Mouse (Mus musculus) forebrain, embryonic 16.5 days (tissue): ENCODE measurements around the gene Nav3. TPM values are rescaled to one million over a fixed set of nuclear protein-coding genes. Genes with fewer than 3 reads are reported as not detected.

Source experiments
- ATAC-seq: fragments of 200-750 bp; cut with Nextera tagmentation; 2 replicates; pipeline ENCODE4 v1.8.0; 2017; ENCODE audit warnings: mild to moderate bottlenecking, moderate library complexity
- H3K27ac ChIP-seq: fragments of 300-500 bp; sonication (generic); 2 replicates; pipeline ENCODE4 v1.5.1; 2014; ENCODE audit warnings: low read length, control low read depth
- H3K27me3 ChIP-seq: fragments of 300-500 bp; sonication (generic); replicated peaks from 2 replicates; pipeline ENCODE4 v1.6.1; 2014; ENCODE audit warnings: low read length; ENCODE audit not compliant: control insufficient read depth, insufficient read depth
- H3K36me3 ChIP-seq: fragments of 300-500 bp; sonication (generic); 2 replicates; pipeline ENCODE4 v1.6.1; 2014; ENCODE audit not compliant: control insufficient read depth, insufficient read depth
- H3K4me1 ChIP-seq: fragments of 300-500 bp; sonication (generic); replicated peaks from 2 replicates; pipeline ENCODE4 v1.6.1; 2014; ENCODE audit warnings: low read length; ENCODE audit not compliant: control insufficient read depth, insufficient read depth
- H3K4me2 ChIP-seq: fragments of 300-500 bp; sonication (generic); 2 replicates; pipeline ENCODE4 v1.6.1; 2014; ENCODE audit warnings: mild to moderate bottlenecking, low read length, control low read depth
- H3K4me3 ChIP-seq: fragments of 300-500 bp; sonication (generic); replicated peaks from 2 replicates; pipeline ENCODE4 v1.5.1; 2014; ENCODE audit warnings: mild to moderate bottlenecking, low read length, control low read depth
- H3K9ac ChIP-seq: fragments of 300-500 bp; sonication (generic); replicated peaks from 2 replicates; pipeline ENCODE4 v1.6.1; 2014; ENCODE audit warnings: low read depth, low read length, control low read depth
- H3K9me3 ChIP-seq: fragments of 300-500 bp; sonication (generic); 2 replicates; pipeline ENCODE4 v1.6.1; 2016; ENCODE audit warnings: low read length; ENCODE audit not compliant: control insufficient read depth
- WGBS: fragments of 180-500 bp; shearing (Covaris S2); extraction: QIAGEN DNeasy Blood & Tissue Kit; methylation state at CpG from one replicate; pipeline ENCODE4 v1.1.7; 2014; 5-methylcytosine and 5-hydroxymethylcytosine counted together
- polyA plus RNA-seq: library from polyadenylated mRNA; unstranded; fragments of >200 nt; fragmentation: Nextera tagmentation; extraction: Ambion mirVana; gene quantifications from 2 replicates; pipeline ENCODE4 v1.2.1, GENCODE M21; 2015

The Nav3 gene
- polyA plus RNA-seq, 1 experiment from 2014 or later, result 24.3 TPM

GRCm38 (mm10) chr10:109637702-109638101 lies 818.3 kb downstream of the Nav3 start:
- no peak overlapping the region for H3K9ac ChIP-seq
- no peaks in the 10 kb centered on the region for H3K27me3 ChIP-seq
- WGBS, result 43% methylated on average over 16 of the region's 16 CpGs
- no peak overlapping the region; the same call in 1 of the 2 replicates for H3K4me2 ChIP-seq
- no peaks in the 10 kb centered on the region for H3K36me3 ChIP-seq
- no peak overlapping the region for H3K4me3 ChIP-seq
- no peak overlapping the region for H3K27ac ChIP-seq
- H3K4me1 ChIP-seq, result no peaks in the 10 kb centered on the region
- H3K9me3 ChIP-seq, result no peaks in the 10 kb centered on the region
- ATAC-seq, result 0 out of 2 replicates have a peak, but pooled peaks have one; percentile 45
